Mouse (Mus musculus): ENCODE measurements around the gene Plxna2. TPM values are rescaled to one million over a fixed set of nuclear protein-coding genes. Genes with fewer than 3 reads are reported as not detected.

Plxna2 gene
- polyA plus RNA-seq, 1 experiment = 3.6 TPM

DNA sequence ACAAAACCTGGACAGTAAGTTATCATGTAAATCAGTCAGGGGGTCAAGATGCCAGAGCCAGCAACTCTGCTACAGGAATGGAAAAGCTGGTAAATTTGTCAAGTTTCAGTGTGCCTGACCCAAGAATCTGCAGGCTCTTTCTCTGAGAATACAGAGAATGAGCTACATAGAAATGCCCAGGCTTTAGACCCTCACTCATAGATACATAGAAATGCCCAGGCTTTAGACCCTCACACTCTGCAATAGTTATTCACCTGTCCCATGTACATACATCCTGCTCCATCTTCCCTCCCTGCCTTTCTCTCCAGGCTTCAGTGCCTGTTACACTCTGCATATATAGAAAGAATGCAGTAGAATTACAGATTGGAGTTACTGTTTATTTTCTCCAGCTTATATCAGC lies 129.2 kb downstream of the Plxna2 start:
- Histone ChIP-seq H3K27ac (ENCODE audit: insufficient read depth, low read depth, low read length) (peak overlapping the region; percentile 99), H3K4me1 (ENCODE audit: control insufficient read depth, insufficient read depth, low read length) (peaks cover 45% of the 10 kb centered on the region), H3K4me3 (ENCODE audit: insufficient read depth, low read length) (no peak overlapping the region)
- TF ChIP-seq CTCF (IDR thresholded peaks at IDR 0.05; ENCODE audit: low read depth, low read length) = no peak

- Histone ChIP-seq H3K4me3 (ENCODE audit: insufficient read depth, low read length) (no peak overlapping the region), H3K4me1 (ENCODE audit: control insufficient read depth, insufficient read depth, low read length) (peaks cover 14% of the 10 kb centered on the region), H3K27ac (ENCODE audit: insufficient read depth, low read depth, low read length) (no peak overlapping the region)
- TF ChIP-seq POLR2A (IDR thresholded peaks at IDR 0.05; ENCODE audit: borderline replicate concordance, low read depth, low read length) (no peak), CTCF (IDR thresholded peaks at IDR 0.05; ENCODE audit: low read depth, low read length) (no peak)
These were observed 135.2 kb downstream of the Plxna2 start for GRCm38 (mm10) chr1:194753168-194753567.

GRCm38 (mm10) chr1:194756001-194756400 lies 138.0 kb downstream of the Plxna2 start:
- H3K4me3 ChIP-seq (ENCODE audit: insufficient read depth, low read length) = no peak overlapping the region
- H3K4me1 ChIP-seq (ENCODE audit: control insufficient read depth, insufficient read depth, low read length) = peaks cover 12% of the 10 kb centered on the region
- peak overlapping the region; percentile 41; the same call in 1 of the 2 replicates for H3K27ac ChIP-seq (ENCODE audit: insufficient read depth, low read depth, low read length)
- TF ChIP-seq POLR2A (IDR thresholded peaks at IDR 0.05; ENCODE audit: borderline replicate concordance, low read depth, low read length) = no peak
- no peak for TF ChIP-seq CTCF (IDR thresholded peaks at IDR 0.05; ENCODE audit: low read depth, low read length)

GRCm38 (mm10) chr1:194756409-194756808 lies 138.4 kb downstream of the Plxna2 start:
- peak overlapping the region; percentile 41 for H3K27ac ChIP-seq (ENCODE audit: insufficient read depth, low read depth, low read length)
- no peak for TF ChIP-seq POLR2A (IDR thresholded peaks at IDR 0.05; ENCODE audit: borderline replicate concordance, low read depth, low read length)
- no peak for TF ChIP-seq CTCF (IDR thresholded peaks at IDR 0.05; ENCODE audit: low read depth, low read length)
- H3K4me1 ChIP-seq (ENCODE audit: control insufficient read depth, insufficient read depth, low read length) = peaks cover 12% of the 10 kb centered on the region
- no peak overlapping the region for H3K4me3 ChIP-seq (ENCODE audit: insufficient read depth, low read length)

DNA sequence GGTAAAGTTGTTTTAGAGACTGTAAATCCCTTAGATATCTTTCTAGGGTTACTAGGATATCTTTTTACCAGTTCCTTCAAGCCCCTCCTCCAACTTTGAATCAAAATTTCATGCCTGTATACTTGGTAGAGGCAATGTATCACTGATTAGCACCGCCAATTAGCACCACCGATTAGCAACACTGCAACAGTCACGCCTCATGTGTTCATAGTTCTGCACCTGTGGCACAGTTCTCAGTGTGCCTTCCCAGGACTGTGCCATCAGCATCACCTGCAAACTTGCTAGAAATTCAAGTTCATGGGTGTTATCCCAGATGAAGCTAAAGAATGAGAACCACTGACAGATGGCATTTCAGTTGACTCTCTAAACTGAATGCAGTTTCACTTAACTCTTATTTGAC lies 138.8 kb downstream of the Plxna2 start:
- H3K27ac ChIP-seq (ENCODE audit: insufficient read depth, low read depth, low read length) = peak overlapping the region; percentile 43
- no peak for TF ChIP-seq POLR2A (IDR thresholded peaks at IDR 0.05; ENCODE audit: borderline replicate concordance, low read depth, low read length)
- TF ChIP-seq CTCF (IDR thresholded peaks at IDR 0.05; ENCODE audit: low read depth, low read length) = no peak
- H3K4me3 ChIP-seq (ENCODE audit: insufficient read depth, low read length) = no peak overlapping the region
- H3K4me1 ChIP-seq (ENCODE audit: control insufficient read depth, insufficient read depth, low read length) = peaks cover 12% of the 10 kb centered on the region

DNA sequence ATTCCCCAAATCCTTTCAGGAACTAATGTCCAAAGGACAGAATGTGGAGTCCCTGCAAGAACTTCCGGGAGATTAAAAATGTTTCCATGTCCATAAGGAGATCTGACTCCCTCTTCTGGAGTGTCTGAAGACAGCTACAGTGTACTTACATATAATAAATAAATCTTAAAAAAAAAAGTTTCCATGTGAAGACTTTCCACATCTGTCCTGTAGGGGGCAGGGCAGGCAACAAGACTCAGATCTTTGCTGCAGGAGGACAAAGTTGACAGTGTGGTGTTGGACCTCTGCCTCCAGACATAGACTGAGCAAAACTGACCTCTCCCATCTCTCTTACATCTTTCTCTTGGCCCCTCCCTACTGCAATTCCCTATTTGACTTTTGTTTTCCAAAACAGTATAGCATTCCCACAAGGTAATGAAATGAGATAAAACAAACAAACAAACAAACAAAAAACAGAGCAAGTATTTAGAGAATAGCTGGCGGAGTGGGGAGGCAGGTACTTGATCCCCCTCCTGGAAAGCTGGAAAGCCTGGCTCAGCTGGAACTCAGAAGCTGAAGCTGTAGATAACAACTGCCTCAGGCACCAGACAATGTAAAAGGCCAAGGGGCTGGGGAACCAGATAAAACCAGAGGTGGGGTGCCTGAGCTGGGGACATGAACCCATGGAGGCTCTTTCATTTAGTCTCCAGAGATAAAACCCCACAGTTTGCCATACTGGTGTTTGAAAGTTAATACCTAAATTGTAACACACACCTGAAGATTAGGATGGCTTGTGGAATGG lies 143.6 kb downstream of the Plxna2 start:
- H3K27ac ChIP-seq (ENCODE audit: insufficient read depth, low read depth, low read length) = no peak overlapping the region
- H3K4me1 ChIP-seq (ENCODE audit: control insufficient read depth, insufficient read depth, low read length) = peaks cover 3% of the 10 kb centered on the region; the same call in 1 of the 2 replicates
- no peak for TF ChIP-seq POLR2A (IDR thresholded peaks at IDR 0.05; ENCODE audit: borderline replicate concordance, low read depth, low read length)
- no peak for TF ChIP-seq CTCF (IDR thresholded peaks at IDR 0.05; ENCODE audit: low read depth, low read length)
- H3K4me3 ChIP-seq (ENCODE audit: insufficient read depth, low read length) = no peak overlapping the region

- no peak for TF ChIP-seq POLR2A (IDR thresholded peaks at IDR 0.05; ENCODE audit: borderline replicate concordance, low read depth, low read length)
- TF ChIP-seq CTCF (IDR thresholded peaks at IDR 0.05; ENCODE audit: low read depth, low read length) = no peak
- Histone ChIP-seq H3K4me3 (ENCODE audit: insufficient read depth, low read length) (no peak overlapping the region), H3K27ac (ENCODE audit: insufficient read depth, low read depth, low read length) (no peak overlapping the region), H3K4me1 (ENCODE audit: control insufficient read depth, insufficient read depth, low read length) (no peaks in the 10 kb centered on the region)
These were observed 144.9 kb downstream of the Plxna2 start for GRCm38 (mm10) chr1:194762896-194763295.

GRCm38 (mm10) chr1:194764951-194765350 lies 146.9 kb downstream of the Plxna2 start:
- no peak overlapping the region for H3K4me3 ChIP-seq (ENCODE audit: insufficient read depth, low read length)
- no peaks in the 10 kb centered on the region for H3K4me1 ChIP-seq (ENCODE audit: control insufficient read depth, insufficient read depth, low read length)
- no peak for TF ChIP-seq CTCF (IDR thresholded peaks at IDR 0.05; ENCODE audit: low read depth, low read length)
- no peak for TF ChIP-seq POLR2A (IDR thresholded peaks at IDR 0.05; ENCODE audit: borderline replicate concordance, low read depth, low read length)
- H3K27ac ChIP-seq (ENCODE audit: insufficient read depth, low read depth, low read length) = no peak overlapping the region

GRCm38 (mm10) chr1:194768799-194769198 lies 150.8 kb downstream of the Plxna2 start:
- TF ChIP-seq CTCF (IDR thresholded peaks at IDR 0.05; ENCODE audit: low read depth, low read length) (no peak), POLR2A (IDR thresholded peaks at IDR 0.05; ENCODE audit: borderline replicate concordance, low read depth, low read length) (no peak)
- Histone ChIP-seq H3K27ac (ENCODE audit: insufficient read depth, low read depth, low read length) (no peak overlapping the region), H3K4me1 (ENCODE audit: control insufficient read depth, insufficient read depth, low read length) (no peaks in the 10 kb centered on the region), H3K4me3 (ENCODE audit: insufficient read depth, low read length) (no peak overlapping the region)

DNA sequence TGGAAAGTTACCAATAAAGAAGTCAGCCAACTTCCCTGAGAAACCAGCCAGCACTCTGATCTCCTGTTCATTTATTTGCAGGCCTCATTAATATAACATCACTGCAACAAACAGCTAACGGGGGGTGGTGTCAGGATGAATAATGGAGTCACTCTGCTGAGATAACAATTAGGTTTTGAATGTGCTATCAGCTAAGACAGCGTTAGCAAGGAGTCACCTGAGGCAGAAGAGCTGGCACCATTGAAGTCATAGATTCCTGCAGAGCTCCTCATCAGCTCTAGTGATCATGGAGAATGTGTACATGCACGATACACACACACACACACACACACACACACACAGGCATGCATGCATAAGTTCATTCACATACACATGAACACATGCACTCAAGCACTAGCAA lies 154.0 kb downstream of the Plxna2 start:
- H3K27ac ChIP-seq (ENCODE audit: insufficient read depth, low read depth, low read length) = no peak overlapping the region
- TF ChIP-seq CTCF (IDR thresholded peaks at IDR 0.05; ENCODE audit: low read depth, low read length) (no peak), POLR2A (IDR thresholded peaks at IDR 0.05; ENCODE audit: borderline replicate concordance, low read depth, low read length) (no peak)
- no peak overlapping the region for H3K4me3 ChIP-seq (ENCODE audit: insufficient read depth, low read length)
- peaks cover 16% of the 10 kb centered on the region for H3K4me1 ChIP-seq (ENCODE audit: control insufficient read depth, insufficient read depth, low read length)
